Comparison of ENCODE assay signal across 13 mouse cellular contexts in the genomic region with DNA sequence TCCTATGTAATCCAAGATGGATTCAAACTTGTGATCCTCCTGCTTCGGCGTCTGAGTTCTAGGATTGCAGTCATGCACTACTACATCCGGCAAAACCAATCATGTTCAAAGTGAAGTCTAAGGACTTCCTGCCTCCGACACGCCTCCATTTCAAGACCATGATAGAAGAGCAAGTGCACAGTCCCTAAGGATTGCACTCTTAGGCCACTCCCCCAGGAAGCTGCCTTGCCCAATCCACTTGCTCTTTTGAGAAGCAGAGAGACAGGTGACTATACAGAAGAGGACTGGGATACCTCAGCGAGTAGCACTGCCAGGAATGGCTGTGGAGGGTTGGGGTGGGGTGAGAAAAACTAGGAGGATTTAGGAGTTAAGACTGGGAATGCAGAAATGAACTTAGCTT.
"Had no signal": no experiment of that assay in that cellular context is flagged by ENCODE, and none has a peak within 500 bp of the region (broad histone marks: within the 10 kb centered on the region; RNA-seq: fewer than 3 reads in every experiment).

No protein-coding gene starts in this region.

- ATAC-seq: midbrain, embryonic 16.5 days had no signal

- H3K4me3 ChIP-seq: kidney, embryonic 15.5 days; limb, embryonic 10.5 days; midbrain, embryonic 10.5 days; neural tube, embryonic 13.5 days had no signal

- H3K27me3 ChIP-seq: kidney, embryonic 15.5 days; neural tube, embryonic 13.5 days had no signal

- H3K4me1 ChIP-seq: limb, embryonic 10.5 days; neural tube, embryonic 13.5 days had no signal

- H3K4me2 ChIP-seq: kidney, embryonic 15.5 days; neural tube, embryonic 13.5 days had no signal

- DNase-seq: kidney, adult 2 months; kidney, postnatal 14 days; lung, adult 18-20 months; retina, postnatal 1 day; right cerebral cortex, postnatal 4 days; spleen, adult 18-20 months; thymus, adult 18-20 months; thymus, postnatal 14 days had no signal

- H3K36me3 ChIP-seq: kidney, embryonic 15.5 days; limb, embryonic 10.5 days; midbrain, embryonic 10.5 days; neural tube, embryonic 13.5 days had no signal

- H3K9ac ChIP-seq: kidney, embryonic 15.5 days; neural tube, embryonic 13.5 days had no signal

- H3K9me3 ChIP-seq: kidney, embryonic 15.5 days; limb, embryonic 10.5 days; midbrain, embryonic 10.5 days; neural tube, embryonic 13.5 days had no signal

- H3K27ac ChIP-seq: kidney, embryonic 15.5 days; limb, embryonic 10.5 days; midbrain, embryonic 10.5 days; neural tube, embryonic 13.5 days had no signal
